Mouse (Mus musculus): ENCODE measurements at regions not wholly inside any gene's neighbourhood (a gene's known extent, or its start where the extent isn't known, plus 50 kb on each side); places are given as distances from the start of the nearest gene placed in this dataset.

DNA sequence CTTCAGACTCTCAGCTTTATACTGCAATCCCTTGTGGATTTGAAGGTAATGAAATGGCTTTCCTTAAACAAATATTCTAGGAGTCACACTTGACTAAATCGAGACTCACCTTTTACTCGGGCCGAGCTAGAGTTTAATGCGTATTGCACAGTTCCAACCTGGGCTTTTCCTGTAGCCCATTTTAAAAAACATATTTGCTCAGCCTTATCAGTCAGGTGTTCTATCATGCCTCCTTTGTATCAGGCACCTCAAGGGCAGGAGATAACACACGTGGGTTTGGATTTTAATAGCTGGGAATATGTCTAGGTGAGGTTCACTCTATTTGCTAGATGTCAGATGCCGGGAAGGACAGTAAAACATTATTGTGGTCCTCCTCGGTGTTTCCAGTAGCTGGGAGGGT is 193.7 kb downstream of the Snx10 start:
- Histone ChIP-seq H3K4me3 (ENCODE audit: low read depth, low read length) (no peak overlapping the region), H3K4me1 (ENCODE audit: control insufficient read depth, insufficient read depth, low read length) (peaks cover 2% of the 10 kb centered on the region), H3K9ac (ENCODE audit: low read depth, poor library complexity, severe bottlenecking) (no peak overlapping the region), H3K9me3 (replicated peaks; ENCODE audit: control insufficient read depth, insufficient read depth, low read length, poor library complexity, severe bottlenecking) (no peaks in the 10 kb centered on the region), H3K27me3 (ENCODE audit: control insufficient read depth, insufficient read depth, low read length, poor library complexity, severe bottlenecking) (no peaks in the 10 kb centered on the region), H3K36me3 (ENCODE audit: control insufficient read depth, insufficient read depth, low read length, poor library complexity, severe bottlenecking) (no peaks in the 10 kb centered on the region), H3K27ac (ENCODE audit: insufficient read depth, low read length) (no peak overlapping the region)
- TF ChIP-seq EP300 (IDR thresholded peaks at IDR 0.05; ENCODE audit: insufficient read depth, low read depth, low read length), result no peak
- no peak for TF ChIP-seq CTCF (IDR thresholded peaks at IDR 0.05; ENCODE audit: low read depth, low read length)
- no peak for TF ChIP-seq POLR2A (IDR thresholded peaks at IDR 0.05; ENCODE audit: insufficient read depth, low read length)

GRCm38 (mm10) chr6:51720705-51721104 is 197.0 kb downstream of the Snx10 start:
- Histone ChIP-seq H3K4me1 (ENCODE audit: control insufficient read depth, insufficient read depth, low read length) (no peaks in the 10 kb centered on the region), H3K9ac (ENCODE audit: low read depth, poor library complexity, severe bottlenecking) (no peak overlapping the region), H3K9me3 (replicated peaks; ENCODE audit: control insufficient read depth, insufficient read depth, low read length, poor library complexity, severe bottlenecking) (no peaks in the 10 kb centered on the region), H3K4me3 (ENCODE audit: low read depth, low read length) (no peak overlapping the region), H3K27me3 (ENCODE audit: control insufficient read depth, insufficient read depth, low read length, poor library complexity, severe bottlenecking) (no peaks in the 10 kb centered on the region), H3K27ac (ENCODE audit: insufficient read depth, low read length) (no peak overlapping the region), H3K36me3 (ENCODE audit: control insufficient read depth, insufficient read depth, low read length, poor library complexity, severe bottlenecking) (no peaks in the 10 kb centered on the region)
- TF ChIP-seq CTCF (IDR thresholded peaks at IDR 0.05; ENCODE audit: low read depth, low read length) (no peak), EP300 (IDR thresholded peaks at IDR 0.05; ENCODE audit: insufficient read depth, low read depth, low read length) (0 out of 2 replicates have a peak, but pooled peaks have one; percentile 23)

- Histone ChIP-seq H3K4me3 (ENCODE audit: low read depth, low read length) (no peak overlapping the region), H3K9ac (ENCODE audit: low read depth, poor library complexity, severe bottlenecking) (no peak overlapping the region), H3K27me3 (ENCODE audit: control insufficient read depth, insufficient read depth, low read length, poor library complexity, severe bottlenecking) (no peaks in the 10 kb centered on the region), H3K9me3 (replicated peaks; ENCODE audit: control insufficient read depth, insufficient read depth, low read length, poor library complexity, severe bottlenecking) (no peaks in the 10 kb centered on the region), H3K4me1 (ENCODE audit: control insufficient read depth, insufficient read depth, low read length) (no peaks in the 10 kb centered on the region), H3K36me3 (ENCODE audit: control insufficient read depth, insufficient read depth, low read length, poor library complexity, severe bottlenecking) (no peaks in the 10 kb centered on the region), H3K27ac (ENCODE audit: insufficient read depth, low read length) (no peak overlapping the region)
- peak; percentile 28 for TF ChIP-seq CTCF (IDR thresholded peaks at IDR 0.05; ENCODE audit: low read depth, low read length)
- TF ChIP-seq EP300 (IDR thresholded peaks at IDR 0.05; ENCODE audit: insufficient read depth, low read depth, low read length), result no peak
- TF ChIP-seq POLR2A (IDR thresholded peaks at IDR 0.05; ENCODE audit: insufficient read depth, low read length), result no peak
Measured at GRCm38 (mm10) chr6:51723053-51723452, 199.4 kb downstream of the Snx10 start.

GRCm38 (mm10) chr6:51727191-51727590 is 203.5 kb downstream of the Snx10 start:
- no peaks in the 10 kb centered on the region for H3K9me3 ChIP-seq (replicated peaks; ENCODE audit: control insufficient read depth, insufficient read depth, low read length, poor library complexity, severe bottlenecking)
- no peak overlapping the region for H3K27ac ChIP-seq (ENCODE audit: insufficient read depth, low read length)
- H3K36me3 ChIP-seq (ENCODE audit: control insufficient read depth, insufficient read depth, low read length, poor library complexity, severe bottlenecking), result no peaks in the 10 kb centered on the region
- TF ChIP-seq CTCF (IDR thresholded peaks at IDR 0.05; ENCODE audit: low read depth, low read length) (no peak), EP300 (IDR thresholded peaks at IDR 0.05; ENCODE audit: insufficient read depth, low read depth, low read length) (no peak), POLR2A (IDR thresholded peaks at IDR 0.05; ENCODE audit: insufficient read depth, low read length) (no peak)
- H3K4me3 ChIP-seq (ENCODE audit: low read depth, low read length), result no peak overlapping the region
- no peaks in the 10 kb centered on the region for H3K27me3 ChIP-seq (ENCODE audit: control insufficient read depth, insufficient read depth, low read length, poor library complexity, severe bottlenecking)
- H3K9ac ChIP-seq (ENCODE audit: low read depth, poor library complexity, severe bottlenecking), result no peak overlapping the region
- H3K4me1 ChIP-seq (ENCODE audit: control insufficient read depth, insufficient read depth, low read length), result no peaks in the 10 kb centered on the region

DNA sequence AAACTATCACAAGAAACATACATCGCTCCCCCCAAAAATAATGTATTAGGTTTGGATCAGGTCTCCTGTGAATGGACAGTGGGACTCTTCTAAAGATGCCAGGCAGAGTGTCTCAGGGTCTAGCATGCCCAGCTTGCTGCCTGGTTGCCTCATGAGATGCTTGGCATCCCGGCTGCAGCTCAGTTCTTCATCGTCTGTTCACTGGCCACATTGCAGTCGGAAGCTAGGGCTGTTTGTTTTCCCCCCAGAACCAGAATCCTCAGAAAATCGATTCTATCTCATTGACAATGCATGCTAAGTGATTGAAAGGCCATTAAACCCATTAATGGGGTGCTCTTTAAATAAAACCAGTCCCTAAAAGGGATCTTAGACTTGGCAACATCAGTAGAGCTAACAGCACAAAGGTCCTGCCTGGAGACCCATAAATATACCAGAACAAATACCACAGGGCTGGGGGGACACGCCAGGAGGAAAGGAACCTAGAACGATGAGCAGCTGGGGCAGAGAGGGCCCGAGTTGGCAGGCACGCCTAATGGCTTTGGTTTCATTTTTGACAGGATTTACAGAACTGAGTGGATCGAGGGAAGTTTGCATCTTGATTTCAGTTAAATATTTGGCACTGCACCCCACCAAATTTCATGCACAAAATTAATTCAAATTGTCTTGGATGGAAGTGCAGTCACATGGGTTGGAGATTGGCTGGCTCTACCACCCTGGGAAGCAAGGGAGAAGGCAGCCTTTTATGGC is 205.3 kb downstream of the Snx10 start:
- Histone ChIP-seq H3K9ac (ENCODE audit: low read depth, poor library complexity, severe bottlenecking) (no peak overlapping the region), H3K4me3 (ENCODE audit: low read depth, low read length) (no peak overlapping the region), H3K9me3 (replicated peaks; ENCODE audit: control insufficient read depth, insufficient read depth, low read length, poor library complexity, severe bottlenecking) (no peaks in the 10 kb centered on the region), H3K27me3 (ENCODE audit: control insufficient read depth, insufficient read depth, low read length, poor library complexity, severe bottlenecking) (no peaks in the 10 kb centered on the region), H3K36me3 (ENCODE audit: control insufficient read depth, insufficient read depth, low read length, poor library complexity, severe bottlenecking) (no peaks in the 10 kb centered on the region), H3K27ac (ENCODE audit: insufficient read depth, low read length) (no peak overlapping the region), H3K4me1 (ENCODE audit: control insufficient read depth, insufficient read depth, low read length) (no peaks in the 10 kb centered on the region)
- TF ChIP-seq POLR2A (IDR thresholded peaks at IDR 0.05; ENCODE audit: insufficient read depth, low read length), result no peak

GRCm38 (mm10) chr6:51730564-51731351 is 207.1 kb downstream of the Snx10 start:
- Histone ChIP-seq H3K4me3 (ENCODE audit: low read depth, low read length) (no peak overlapping the region), H3K36me3 (ENCODE audit: control insufficient read depth, insufficient read depth, low read length, poor library complexity, severe bottlenecking) (no peaks in the 10 kb centered on the region), H3K9ac (ENCODE audit: low read depth, poor library complexity, severe bottlenecking) (no peak overlapping the region), H3K4me1 (ENCODE audit: control insufficient read depth, insufficient read depth, low read length) (no peaks in the 10 kb centered on the region), H3K27me3 (ENCODE audit: control insufficient read depth, insufficient read depth, low read length, poor library complexity, severe bottlenecking) (no peaks in the 10 kb centered on the region), H3K27ac (ENCODE audit: insufficient read depth, low read length) (no peak overlapping the region), H3K9me3 (replicated peaks; ENCODE audit: control insufficient read depth, insufficient read depth, low read length, poor library complexity, severe bottlenecking) (no peaks in the 10 kb centered on the region)
- no peak for TF ChIP-seq EP300 (IDR thresholded peaks at IDR 0.05; ENCODE audit: insufficient read depth, low read depth, low read length)
- no peak for TF ChIP-seq CTCF (IDR thresholded peaks at IDR 0.05; ENCODE audit: low read depth, low read length)
- no peak for TF ChIP-seq POLR2A (IDR thresholded peaks at IDR 0.05; ENCODE audit: insufficient read depth, low read length)

Data from ES-Bruce4 (cell line).